Mouse (Mus musculus) adrenal gland, postnatal 4 days (tissue): ENCODE data around the gene Glis3. TPM values are rescaled to one million over a fixed set of nuclear protein-coding genes. Genes with fewer than 3 reads are reported as not detected.

ENCODE experiments used
- DNase-seq, 2 experiments: peaks; one replicate each; pipeline ENCODE4 v3.0.0; 2021 to 2022; ENCODE audit warnings: low spot score in 2 of 2, mixed read lengths in 2 of 2
- total RNA-seq, 2 experiments: library from RNA; stranded (reverse); gene quantifications; 2 replicates each; pipeline ENCODE4 v1.2.3; 2021

Gene Glis3
- total RNA-seq, 2 experiments from 2014 or later, result 10.6 to 19.0 TPM

- no peak for DNase-seq
These were observed 22.1 kb downstream of the Glis3 start for GRCm38 (mm10) chr19:28657686-28658195.

- DNase-seq, result no peak
These were observed 23.0 kb downstream of the Glis3 start for GRCm38 (mm10) chr19:28656882-28657281.

DNA sequence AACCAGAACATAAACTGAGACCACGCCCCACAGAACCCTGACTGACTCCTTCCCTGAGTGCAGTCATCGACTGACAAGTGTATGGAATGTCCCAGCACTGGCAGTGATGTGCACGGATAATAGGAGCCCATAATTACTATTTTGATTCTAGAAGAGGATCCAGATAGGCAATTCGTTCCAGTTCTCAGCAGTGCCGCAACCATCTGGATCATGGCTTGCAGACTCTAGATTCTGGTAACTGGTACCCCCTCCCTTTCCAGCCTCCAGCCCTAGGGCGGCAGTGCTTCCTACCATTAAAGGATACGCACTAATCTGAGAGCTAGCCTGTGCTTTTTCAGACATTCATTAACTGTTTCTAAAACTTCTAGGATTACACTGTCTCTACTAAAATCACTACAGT, 24.7 kb downstream of the Glis3 start:
- DNase-seq, result no peak

- DNase-seq, result no peak
These were observed 29.0 kb downstream of the Glis3 start for GRCm38 (mm10) chr19:28650836-28651235.

- no peak for DNase-seq
These were observed 30.4 kb downstream of the Glis3 start for GRCm38 (mm10) chr19:28649489-28649888.

- no peak for DNase-seq
These were observed 31.0 kb downstream of the Glis3 start for GRCm38 (mm10) chr19:28648881-28649280.

- DNase-seq, result no peak
These were observed 32.5 kb downstream of the Glis3 start for GRCm38 (mm10) chr19:28647424-28647823.

DNA sequence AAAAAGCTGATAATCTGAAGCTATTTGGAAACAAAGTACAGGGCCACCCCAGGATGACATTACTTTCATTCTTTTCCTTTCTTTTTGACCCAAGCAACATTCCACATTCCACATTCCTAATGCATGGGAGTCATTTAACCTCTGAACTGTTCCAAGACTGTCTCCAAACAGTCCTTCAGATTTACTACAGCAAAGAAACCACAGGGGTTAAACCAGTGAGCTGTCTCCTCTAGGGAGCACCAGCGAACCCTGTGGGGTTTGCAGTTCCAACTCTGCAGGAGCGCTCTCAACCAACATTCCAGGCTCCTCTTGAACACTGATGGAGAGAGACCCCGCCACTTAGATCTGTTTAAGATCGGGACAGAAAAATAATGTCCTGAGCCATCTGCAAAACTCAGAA, 33.6 kb downstream of the Glis3 start:
- DNase-seq, result no peak

DNA sequence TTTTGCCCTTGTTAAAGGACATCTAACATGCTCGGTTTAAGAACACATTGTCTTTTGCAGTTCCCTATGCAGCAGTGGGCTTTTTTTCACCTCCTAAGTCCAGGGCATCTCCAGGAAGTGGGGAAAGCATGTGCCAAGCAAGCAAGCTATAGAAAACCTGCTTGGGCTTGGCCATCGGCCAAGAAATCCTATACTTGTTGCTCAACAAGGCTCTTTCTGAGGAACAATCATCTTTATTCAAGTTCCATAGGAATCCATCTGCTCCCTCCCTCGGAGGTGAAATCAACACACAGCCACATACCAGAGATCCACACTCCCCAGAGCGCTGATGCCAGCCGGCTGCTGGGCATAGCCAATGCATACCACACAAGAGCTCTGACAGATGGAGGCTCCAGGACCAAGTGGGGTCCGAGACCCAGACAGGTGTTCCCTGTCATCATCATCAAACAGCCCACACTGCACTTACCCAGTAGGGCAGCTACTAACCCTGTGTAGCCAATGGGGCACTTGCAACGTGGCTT, 39.0 kb downstream of the Glis3 start:
- DNase-seq, result no peak

GRCm38 (mm10) chr19:28635991-28636553, 43.8 kb downstream of the Glis3 start:
- DNase-seq, result no peak

- DNase-seq, result no peak
These were observed 44.9 kb downstream of the Glis3 start for GRCm38 (mm10) chr19:28634986-28635385.

- DNase-seq, result no peak
These were observed 51.5 kb downstream of the Glis3 start for GRCm38 (mm10) chr19:28628416-28628815.

DNA sequence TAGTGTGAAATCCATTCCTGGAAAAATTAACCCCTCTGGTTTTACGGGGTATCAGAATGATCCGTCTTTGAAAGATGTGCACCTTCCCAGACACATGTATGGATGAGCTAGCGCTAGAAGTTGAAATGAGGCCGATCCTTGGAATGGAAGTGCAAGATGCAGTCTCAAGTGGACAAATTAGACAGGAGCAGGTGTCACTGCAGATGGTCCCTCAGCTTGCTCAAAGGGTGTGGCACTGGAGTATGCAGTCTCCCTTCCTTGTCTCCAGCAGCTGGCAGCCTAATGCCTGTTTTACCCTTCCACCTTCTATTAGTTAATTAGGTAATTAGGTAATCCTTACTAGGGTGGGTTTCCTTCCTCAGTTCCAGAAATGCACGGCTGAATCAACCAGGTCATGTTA, 53.7 kb downstream of the Glis3 start:
- no peak for DNase-seq

- no peak for DNase-seq
These were observed 55.3 kb downstream of the Glis3 start for GRCm38 (mm10) chr19:28624571-28624970.

GRCm38 (mm10) chr19:28623726-28624125, 56.2 kb downstream of the Glis3 start:
- DNase-seq, result no peak

GRCm38 (mm10) chr19:28621608-28622505, 58.0 kb downstream of the Glis3 start:
- DNase-seq, result no peak

DNA sequence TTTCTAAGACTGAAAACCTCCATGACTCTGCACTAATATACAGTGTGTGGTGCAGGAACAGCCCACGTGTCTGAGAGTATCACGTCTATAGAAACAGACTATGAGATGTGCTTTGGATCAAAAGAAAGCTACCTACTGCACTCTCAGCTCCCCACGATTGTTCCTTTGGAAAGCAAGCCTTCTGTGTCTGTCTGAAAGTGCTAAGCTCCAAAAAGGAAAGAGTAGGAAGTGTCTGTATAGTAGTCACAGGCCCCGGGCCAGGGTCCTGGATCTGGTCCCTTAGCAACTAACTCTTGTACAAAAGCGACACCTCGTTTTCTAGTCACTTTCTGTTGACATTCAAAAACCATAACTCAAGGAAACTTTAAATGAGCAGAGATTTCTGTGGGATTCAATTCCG, 62.1 kb downstream of the Glis3 start:
- DNase-seq, result no peak

GRCm38 (mm10) chr19:28617191-28617590, 62.7 kb downstream of the Glis3 start:
- no peak for DNase-seq

GRCm38 (mm10) chr19:28616487-28616886, 63.4 kb downstream of the Glis3 start:
- DNase-seq, result no peak

DNA sequence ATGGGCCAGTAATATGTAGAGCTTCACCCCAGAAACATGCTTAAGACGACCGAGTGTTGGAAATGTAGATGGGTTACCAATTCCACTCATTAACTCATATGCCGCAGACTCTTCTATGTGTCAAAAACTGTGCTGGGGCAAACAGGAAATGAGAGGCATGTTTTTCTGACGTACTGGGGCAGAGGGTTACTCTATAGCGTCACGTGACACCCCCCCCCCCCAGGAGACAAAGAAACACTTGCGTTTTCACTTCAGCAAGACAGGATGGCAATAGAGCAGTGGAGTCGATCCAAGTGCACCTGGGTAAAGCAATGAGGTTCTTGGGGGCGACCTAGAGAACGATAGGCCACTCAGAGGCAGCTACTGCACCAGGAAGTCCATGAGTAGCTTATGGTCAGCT, 67.6 kb downstream of the Glis3 start:
- DNase-seq, result no peak

GRCm38 (mm10) chr19:28608747-28609146, 71.1 kb downstream of the Glis3 start:
- DNase-seq, result no peak

DNA sequence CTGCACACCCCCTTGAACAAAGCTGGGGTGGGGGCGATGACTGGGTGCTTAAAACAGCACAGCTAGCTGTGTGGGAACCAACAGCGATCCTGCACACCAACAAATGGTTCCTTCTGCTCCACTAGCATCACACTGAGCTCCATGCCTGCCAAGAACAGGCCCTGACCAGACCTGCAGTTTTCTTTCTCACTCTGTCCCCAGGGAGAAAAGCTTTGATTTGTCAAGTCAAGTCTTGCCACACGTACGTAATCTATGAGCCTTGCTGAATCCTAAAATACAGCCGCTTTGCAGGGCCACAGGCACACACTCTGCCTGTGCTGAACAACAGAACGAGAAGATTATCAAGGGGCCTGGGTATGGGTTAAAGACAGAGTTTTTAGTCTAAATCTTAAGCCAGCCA, 71.6 kb downstream of the Glis3 start:
- no peak for DNase-seq
